In genomic region chr15:91319376-91319775, GRCm38 (mm10) we compare ENCODE assay signal across 10 mouse cellular contexts.
DNase-seq lines count a peak whose midpoint lies in the region; TF ChIP-seq lines count a peak whose summit lies in the region.
"Had no signal": no experiment of that assay in that cellular context is flagged by ENCODE, and none has a peak within 500 bp of the region (broad histone marks: within the 10 kb centered on the region; RNA-seq: fewer than 3 reads in every experiment).

No protein-coding gene starts in this region.

- TF ChIP-seq POLR2A in bone marrow macrophage, adult 2 months (IDR thresholded peaks at IDR 0.05; ENCODE audit: borderline replicate concordance, low read depth, low read length): no peak

- TF ChIP-seq CTCF in E14TG2a.4 (conservative IDR thresholded peaks at IDR 0.05; ENCODE audit: low read length): peak; percentile 49
- TF ChIP-seq CTCF in bone marrow macrophage, adult 2 months (IDR thresholded peaks at IDR 0.05; ENCODE audit: low read depth, low read length): peak; percentile 26; the same call in 1 of the 2 replicates

- H3K4me3 ChIP-seq in E14TG2a.4 (replicated peaks; ENCODE audit: low read length): no peak overlapping the region
- H3K4me3 ChIP-seq in bone marrow macrophage, adult 2 months (ENCODE audit: insufficient read depth, low read length): no peak overlapping the region

- no peaks in the 10 kb centered on the region for H3K9me3 ChIP-seq in E14TG2a.4 (ENCODE audit: low read length)

- no peaks in the 10 kb centered on the region for H3K27me3 ChIP-seq in E14TG2a.4 (ENCODE audit: insufficient read depth, low read length)

- no peak overlapping the region for H3K27ac ChIP-seq in bone marrow macrophage, adult 2 months (ENCODE audit: insufficient read depth, low read depth, low read length)

- DNase-seq in embryo, embryonic 10.5 days (ENCODE audit: low spot score): peak; percentile 26
- no peak for DNase-seq in embryo, embryonic 9.5 days (ENCODE audit: extremely low spot score)
- DNase-seq in kidney, postnatal 14 days: peak; percentile 20
- no peak for DNase-seq in kidney, adult 18-20 months
- DNase-seq in urinary bladder, postnatal 10 days (ENCODE audit: low spot score): no peak
- no peak for DNase-seq in layer of hippocampus, adult 11-12 months (ENCODE audit: low spot score)
- DNase-seq: midbrain, embryonic 14.5 days; thymus, adult 18-20 months had no signal

- no peaks in the 10 kb centered on the region for H3K4me1 ChIP-seq in E14TG2a.4 (replicated peaks; ENCODE audit: low read depth, low read length)
- no peaks in the 10 kb centered on the region for H3K4me1 ChIP-seq in bone marrow macrophage, adult 2 months (ENCODE audit: control insufficient read depth, insufficient read depth, low read length)

- no peaks in the 10 kb centered on the region for H3K36me3 ChIP-seq in E14TG2a.4 (ENCODE audit: insufficient read depth, low read length)

Comparison
In these comparisons a context has a peak if more than half of its experiments do, and no peak if none do; other contexts are left out.
1. DNase-seq: peak in embryo, embryonic 10.5 days (single experiment) and kidney, postnatal 14 days (single experiment); none in embryo, embryonic 9.5 days (single experiment), kidney, adult 18-20 months (single experiment), urinary bladder, postnatal 10 days (single experiment) and layer of hippocampus, adult 11-12 months (single experiment).